Mouse (Mus musculus) heart, embryonic 13.5 days (tissue): Measurements from ENCODE around the gene Cd72. TPM values are rescaled to one million over a fixed set of nuclear protein-coding genes. Genes with fewer than 3 reads are reported as not detected.
A peak's percentile ranks its signal among the peaks of the same experiment; 100 is the strongest.

Experiments used
- ATAC-seq: fragments of 200-750 bp; cut with Nextera tagmentation; 2 replicates; pipeline ENCODE4 v1.8.0; 2017; ENCODE audit warnings: moderate TSS enrichment; ENCODE audit not compliant: insufficient number of reproducible peaks, low FRiP score, low TSS enrichment; ENCODE audit errors: extremely low read depth
- H3K27ac ChIP-seq: fragments of 300-500 bp; sonication (generic); replicated peaks from 2 replicates; pipeline ENCODE4 v1.5.1; 2015; ENCODE audit warnings: moderate library complexity, mild to moderate bottlenecking, inconsistent platforms
- H3K27me3 ChIP-seq: fragments of 300-500 bp; sonication (generic); replicated peaks from 2 replicates; pipeline ENCODE4 v1.6.1; 2015; ENCODE audit warnings: mild to moderate bottlenecking, inconsistent platforms
- H3K36me3 ChIP-seq: fragments of 300-500 bp; sonication (generic); 2 replicates; pipeline ENCODE4 v1.6.1; 2015; ENCODE audit warnings: mild to moderate bottlenecking, inconsistent platforms
- H3K4me1 ChIP-seq: fragments of 300-500 bp; sonication (generic); 2 replicates; pipeline ENCODE4 v1.6.1; 2015; ENCODE audit warnings: inconsistent platforms
- H3K4me2 ChIP-seq: fragments of 300-500 bp; sonication (generic); 2 replicates; pipeline ENCODE4 v1.6.1; 2015; ENCODE audit warnings: inconsistent platforms, mild to moderate bottlenecking, moderate library complexity
- H3K4me3 ChIP-seq: fragments of 300-500 bp; sonication (generic); 2 replicates; pipeline ENCODE4 v1.5.1; 2015; ENCODE audit warnings: moderate library complexity, mild to moderate bottlenecking, inconsistent platforms
- H3K9ac ChIP-seq: fragments of 300-500 bp; sonication (generic); 2 replicates; pipeline ENCODE4 v1.6.1; 2015; ENCODE audit warnings: inconsistent platforms, mild to moderate bottlenecking, moderate library complexity
- H3K9me3 ChIP-seq: fragments of 300-500 bp; sonication (generic); 2 replicates; pipeline ENCODE4 v1.6.1; 2016; ENCODE audit warnings: inconsistent platforms
- WGBS: fragments of 180-500 bp; shearing (Covaris S2); methylation state at CpG from one replicate; pipeline ENCODE4 v1.1.7; 2015; ENCODE audit warnings: mixed read lengths; 5-methylcytosine and 5-hydroxymethylcytosine counted together
- polyA plus RNA-seq: library from polyadenylated mRNA; unstranded; fragments of >200 nt; fragmentation: Nextera tagmentation; extraction: Ambion mirVana; gene quantifications from 2 replicates; pipeline ENCODE4 v1.2.1, GENCODE M21; 2015

The Cd72 gene
- polyA plus RNA-seq, 1 experiment from 2014 or later: 1.9 TPM

- H3K36me3 ChIP-seq: no peaks in the 10 kb centered on the region
- H3K27ac ChIP-seq: peak overlapping the region; percentile 16
- H3K9ac ChIP-seq: peak overlapping the region; percentile 74
- ATAC-seq: peak; percentile 6; the same call in 1 of the 2 replicates
- WGBS: 41% methylated on average over 8 of the region's 8 CpGs
- H3K4me3 ChIP-seq: peak overlapping the region; percentile 43
- no peaks in the 10 kb centered on the region for H3K9me3 ChIP-seq
- H3K4me1 ChIP-seq: peaks cover 3% of the 10 kb centered on the region; the same call in 1 of the 2 replicates
- H3K27me3 ChIP-seq: 0 out of 2 replicates have a peak, but pooled peaks cover 9% of the 10 kb centered on the region
- peak overlapping the region; percentile 64 for H3K4me2 ChIP-seq
Observed at GRCm38 (mm10) chr4:43478534-43478858, 24.1 kb upstream of the Cd72 start.

GRCm38 (mm10) chr4:43477857-43478533 is 23.6 kb upstream of the Cd72 start:
- Histone ChIP-seq H3K27me3 (0 out of 2 replicates have a peak, but pooled peaks cover 6% of the 10 kb centered on the region), H3K36me3 (no peaks in the 10 kb centered on the region), H3K4me3 (peak overlapping the region; percentile 43), H3K4me1 (peaks cover 3% of the 10 kb centered on the region; the same call in 1 of the 2 replicates), H3K9me3 (no peaks in the 10 kb centered on the region), H3K4me2 (peak overlapping the region; percentile 64), H3K27ac (peak overlapping the region; percentile 16), H3K9ac (peak overlapping the region; percentile 74)
- WGBS: 11% methylated on average over 11 of the region's 11 CpGs
- peak; percentile 84 for ATAC-seq

GRCm38 (mm10) chr4:43476604-43477003 is 22.2 kb upstream of the Cd72 start:
- WGBS: 77% methylated on average over 6 of the region's 6 CpGs
- Histone ChIP-seq H3K4me3 (no peak overlapping the region), H3K4me2 (no peak overlapping the region), H3K27ac (no peak overlapping the region), H3K27me3 (no peaks in the 10 kb centered on the region), H3K36me3 (no peaks in the 10 kb centered on the region), H3K9ac (no peak overlapping the region), H3K4me1 (peaks cover 3% of the 10 kb centered on the region; the same call in 1 of the 2 replicates), H3K9me3 (no peaks in the 10 kb centered on the region)
- ATAC-seq: no peak

DNA sequence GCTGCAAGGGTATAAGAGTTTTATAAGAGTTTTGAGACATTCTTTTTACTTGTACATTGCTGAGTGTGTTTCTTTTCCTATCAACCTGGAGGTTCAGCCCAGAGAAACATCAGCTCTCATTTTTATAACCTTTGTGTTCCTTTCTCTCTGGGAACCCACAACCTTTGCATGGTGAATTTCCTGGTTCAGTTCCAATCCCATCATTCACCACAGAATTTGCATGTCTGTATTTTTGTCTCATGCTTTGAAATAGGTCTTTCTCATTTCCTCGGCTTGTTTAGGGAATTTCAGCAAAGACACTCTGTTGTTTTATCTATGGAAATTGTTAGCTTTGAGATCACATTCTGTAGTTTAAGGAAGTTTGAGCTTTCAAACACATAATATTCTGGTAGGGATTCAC is 19.2 kb upstream of the Cd72 start:
- Histone ChIP-seq H3K27me3 (no peaks in the 10 kb centered on the region), H3K4me3 (no peak overlapping the region), H3K9ac (no peak overlapping the region), H3K9me3 (no peaks in the 10 kb centered on the region), H3K36me3 (no peaks in the 10 kb centered on the region), H3K4me2 (no peak overlapping the region), H3K27ac (no peak overlapping the region), H3K4me1 (no peaks in the 10 kb centered on the region)
- no peak for ATAC-seq
- 67% methylated on average over 1 of the region's 1 CpGs for WGBS

DNA sequence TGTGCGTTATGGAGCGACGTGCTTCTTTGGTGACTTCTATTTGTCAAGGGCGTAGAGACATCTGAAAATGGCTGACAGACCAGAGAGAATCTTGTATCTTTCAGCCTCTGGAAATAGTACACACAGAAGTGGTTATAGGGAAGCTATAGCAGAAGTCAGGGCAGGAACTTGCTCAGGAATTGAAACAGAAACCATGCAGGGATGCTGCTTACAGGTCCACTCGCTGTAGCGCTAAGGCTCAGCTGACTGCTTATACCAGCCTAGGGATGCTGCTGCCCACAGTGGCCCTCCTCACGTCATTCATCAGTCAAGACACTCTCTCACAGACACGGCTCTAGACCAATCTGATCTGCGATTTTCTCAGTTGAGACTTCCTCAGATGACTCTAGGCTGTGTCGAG is 15.9 kb upstream of the Cd72 start:
- H3K9me3 ChIP-seq: no peaks in the 10 kb centered on the region
- no peak overlapping the region for H3K4me2 ChIP-seq
- H3K36me3 ChIP-seq: no peaks in the 10 kb centered on the region
- H3K27ac ChIP-seq: no peak overlapping the region
- no peak for ATAC-seq
- H3K4me3 ChIP-seq: no peak overlapping the region
- H3K27me3 ChIP-seq: no peaks in the 10 kb centered on the region
- WGBS: 87% methylated on average over 10 of the region's 10 CpGs
- H3K4me1 ChIP-seq: peaks cover 6% of the 10 kb centered on the region; the same call in 1 of the 2 replicates
- no peak overlapping the region for H3K9ac ChIP-seq

GRCm38 (mm10) chr4:43466872-43467271 is 12.4 kb upstream of the Cd72 start:
- 88% methylated on average over 7 of the region's 7 CpGs for WGBS
- Histone ChIP-seq H3K4me3 (no peak overlapping the region), H3K27ac (no peak overlapping the region), H3K4me1 (peaks cover 6% of the 10 kb centered on the region; the same call in 1 of the 2 replicates), H3K36me3 (no peaks in the 10 kb centered on the region), H3K9me3 (no peaks in the 10 kb centered on the region), H3K9ac (no peak overlapping the region), H3K4me2 (no peak overlapping the region), H3K27me3 (no peaks in the 10 kb centered on the region)
- ATAC-seq: no peak

DNA sequence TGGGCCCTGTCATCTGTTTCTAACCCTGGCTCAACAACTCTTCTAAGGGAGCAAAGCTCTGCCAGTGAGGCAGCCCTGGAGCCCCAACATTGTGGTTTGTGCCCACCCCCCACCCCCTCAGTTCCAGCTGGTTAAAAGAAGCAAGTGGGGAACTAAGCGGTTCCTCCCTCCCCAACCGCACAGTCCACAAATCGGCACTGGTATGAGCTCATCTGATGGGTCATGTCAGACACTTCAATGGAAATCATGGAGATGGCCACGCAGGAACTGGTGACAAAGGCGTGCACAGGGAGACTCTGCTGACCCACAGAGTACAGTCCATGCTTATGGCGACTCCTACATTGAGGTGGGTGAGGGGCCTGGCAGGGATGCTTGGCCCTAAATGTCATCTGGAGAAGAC is 11.5 kb upstream of the Cd72 start:
- Histone ChIP-seq H3K27ac (no peak overlapping the region), H3K4me1 (peaks cover 6% of the 10 kb centered on the region; the same call in 1 of the 2 replicates), H3K9ac (no peak overlapping the region), H3K4me3 (no peak overlapping the region), H3K36me3 (no peaks in the 10 kb centered on the region), H3K4me2 (no peak overlapping the region), H3K9me3 (no peaks in the 10 kb centered on the region), H3K27me3 (no peaks in the 10 kb centered on the region)
- 78% methylated on average over 6 of the region's 6 CpGs for WGBS
- no peak for ATAC-seq

GRCm38 (mm10) chr4:43463102-43463501 is 8.7 kb upstream of the Cd72 start:
- ATAC-seq: no peak
- Histone ChIP-seq H3K27me3 (no peaks in the 10 kb centered on the region; the same call in 1 of the 2 replicates), H3K9ac (no peak overlapping the region), H3K4me3 (no peak overlapping the region), H3K27ac (no peak overlapping the region), H3K9me3 (no peaks in the 10 kb centered on the region), H3K4me2 (no peak overlapping the region), H3K4me1 (peaks cover 6% of the 10 kb centered on the region; the same call in 1 of the 2 replicates), H3K36me3 (no peaks in the 10 kb centered on the region)
- 75% methylated on average over 5 of the region's 5 CpGs for WGBS

GRCm38 (mm10) chr4:43457124-43457523 is 2.7 kb upstream of the Cd72 start:
- ATAC-seq: no peak
- Histone ChIP-seq H3K9me3 (no peaks in the 10 kb centered on the region), H3K9ac (0 out of 2 replicates have a peak overlapping the region, but pooled peaks have one; percentile 54), H3K4me2 (no peak overlapping the region), H3K27ac (no peak overlapping the region), H3K27me3 (peaks cover 50% of the 10 kb centered on the region), H3K4me1 (peaks cover 29% of the 10 kb centered on the region), H3K36me3 (no peaks in the 10 kb centered on the region), H3K4me3 (no peak overlapping the region)
- 14% methylated on average over 8 of the region's 8 CpGs for WGBS

GRCm38 (mm10) chr4:43456470-43456869 is 2.0 kb upstream of the Cd72 start:
- Histone ChIP-seq H3K9ac (no peak overlapping the region), H3K4me3 (no peak overlapping the region), H3K27ac (no peak overlapping the region), H3K9me3 (no peaks in the 10 kb centered on the region), H3K36me3 (no peaks in the 10 kb centered on the region), H3K27me3 (peaks cover 57% of the 10 kb centered on the region), H3K4me1 (peaks cover 30% of the 10 kb centered on the region), H3K4me2 (no peak overlapping the region)
- WGBS: 25% methylated on average over 4 of the region's 4 CpGs
- no peak for ATAC-seq

GRCm38 (mm10) chr4:43453413-43453812 is 1.0 kb downstream of the Cd72 start:
- Histone ChIP-seq H3K9ac (peak overlapping the region; percentile 70), H3K27me3 (peaks cover 62% of the 10 kb centered on the region), H3K9me3 (no peaks in the 10 kb centered on the region), H3K4me3 (peak overlapping the region; percentile 42), H3K27ac (no peak overlapping the region), H3K36me3 (peaks cover 4% of the 10 kb centered on the region), H3K4me2 (peak overlapping the region; percentile 69), H3K4me1 (peaks cover 37% of the 10 kb centered on the region)
- WGBS: 1% methylated on average over 18 of the region's 18 CpGs
- ATAC-seq: no peak

- Histone ChIP-seq H3K9ac (no peak overlapping the region), H3K4me3 (no peak overlapping the region), H3K27ac (no peak overlapping the region), H3K4me2 (0 out of 2 replicates have a peak overlapping the region, but pooled peaks have one; percentile 1), H3K27me3 (peaks cover 59% of the 10 kb centered on the region), H3K4me1 (peaks cover 36% of the 10 kb centered on the region), H3K9me3 (no peaks in the 10 kb centered on the region), H3K36me3 (peaks cover 15% of the 10 kb centered on the region)
- ATAC-seq: no peak
- 37% methylated on average over 11 of the region's 11 CpGs for WGBS
Observed at GRCm38 (mm10) chr4:43452315-43452714, 2.1 kb downstream of the Cd72 start.
